Mouse (Mus musculus) forebrain, embryonic 12.5 days (tissue): Measurements from ENCODE around the gene Shh. TPM values are rescaled to one million over a fixed set of nuclear protein-coding genes. Genes with fewer than 3 reads are reported as not detected.

Experiments
- ATAC-seq: fragments of 200-750 bp; cut with Nextera tagmentation; 2 replicates; pipeline ENCODE4 v1.8.0; 2017; ENCODE audit warnings: moderate TSS enrichment; ENCODE audit not compliant: low FRiP score
- H3K27ac ChIP-seq: fragments of 300-500 bp; sonication (generic); 2 replicates; pipeline ENCODE4 v1.5.1; 2016; ENCODE audit warnings: mild to moderate bottlenecking
- H3K27me3 ChIP-seq: fragments of 300-500 bp; sonication (generic); 2 replicates; pipeline ENCODE4 v1.6.1; 2016; ENCODE audit warnings: mild to moderate bottlenecking
- H3K36me3 ChIP-seq: fragments of 300-500 bp; sonication (generic); replicated peaks from 2 replicates; pipeline ENCODE4 v1.6.1; 2016; ENCODE audit warnings: mild to moderate bottlenecking
- H3K4me1 ChIP-seq: fragments of 300-500 bp; sonication (generic); 2 replicates; pipeline ENCODE4 v1.6.1; 2016
- H3K4me2 ChIP-seq: fragments of 300-500 bp; sonication (generic); 2 replicates; pipeline ENCODE4 v1.6.1; 2016; ENCODE audit warnings: mild to moderate bottlenecking, moderate library complexity
- H3K4me3 ChIP-seq: fragments of 300-500 bp; sonication (generic); replicated peaks from 2 replicates; pipeline ENCODE4 v1.5.1; 2016; ENCODE audit warnings: mild to moderate bottlenecking
- H3K9ac ChIP-seq: fragments of 300-500 bp; sonication (generic); 2 replicates; pipeline ENCODE4 v1.6.1; 2016; ENCODE audit warnings: mild to moderate bottlenecking
- H3K9me3 ChIP-seq: fragments of 300-500 bp; sonication (generic); 2 replicates; pipeline ENCODE4 v1.6.1; 2016
- WGBS: fragments of 180-500 bp; shearing (Covaris S2); methylation state at CpG from one replicate; pipeline ENCODE4 v1.1.7; 2016; 5-methylcytosine and 5-hydroxymethylcytosine counted together
- polyA plus RNA-seq: library from polyadenylated mRNA; unstranded; fragments of >200 nt; fragmentation: Nextera tagmentation; extraction: Ambion mirVana; gene quantifications from 2 replicates; pipeline ENCODE4 v1.2.1, GENCODE M21; 2016

Gene Shh
- polyA plus RNA-seq, 1 experiment from 2014 or later = 2.7 TPM

DNA sequence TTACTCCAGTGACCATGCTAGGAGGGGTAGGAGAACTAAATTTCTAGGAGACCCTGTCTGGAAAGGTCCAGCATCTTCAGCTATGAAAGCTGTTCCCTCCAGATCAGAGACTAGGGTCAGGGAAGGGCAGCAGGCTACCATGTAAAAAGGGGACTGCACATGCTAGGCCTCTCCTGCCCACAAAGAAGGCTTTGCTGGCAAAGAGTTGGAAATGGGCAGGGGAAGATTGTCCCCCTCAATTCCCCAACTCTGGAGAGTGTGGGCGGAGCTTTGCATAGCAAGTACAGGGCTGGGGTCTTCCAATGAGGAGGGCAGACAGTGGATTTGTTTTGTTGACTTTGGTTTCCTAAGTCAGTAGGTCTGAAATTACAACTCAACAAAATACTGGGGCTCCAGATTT, 10.7 kb downstream of the Shh start:
- 68% methylated on average over 1 of the region's 1 CpGs for WGBS
- Histone ChIP-seq H3K9me3 (no peaks in the 10 kb centered on the region), H3K4me3 (no peak overlapping the region), H3K9ac (no peak overlapping the region), H3K27me3 (peaks cover 70% of the 10 kb centered on the region), H3K4me2 (no peak overlapping the region), H3K4me1 (peaks cover 43% of the 10 kb centered on the region), H3K36me3 (no peaks in the 10 kb centered on the region), H3K27ac (no peak overlapping the region)
- ATAC-seq = no peak

DNA sequence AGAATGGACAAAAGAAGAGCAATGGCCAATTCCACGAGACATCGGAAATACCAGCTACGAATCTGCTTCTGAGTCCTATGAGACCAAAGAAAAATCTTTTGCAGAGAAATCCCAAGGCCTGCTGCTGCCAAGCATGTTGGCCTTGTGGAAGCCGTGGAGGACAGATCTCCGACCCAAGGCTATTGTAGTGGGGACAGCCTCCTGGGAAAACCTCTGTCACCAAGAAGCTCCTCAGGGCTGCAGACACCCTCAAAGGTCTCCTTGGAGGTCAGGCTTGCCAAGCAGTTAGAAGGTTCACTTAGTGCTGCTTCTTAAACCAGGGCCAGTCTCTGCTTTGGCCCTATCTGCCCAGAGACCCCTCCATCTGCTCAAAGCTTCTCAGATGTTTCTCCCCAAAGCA, 11.3 kb downstream of the Shh start:
- no peaks in the 10 kb centered on the region for H3K36me3 ChIP-seq
- H3K9me3 ChIP-seq = no peaks in the 10 kb centered on the region
- no peak overlapping the region for H3K27ac ChIP-seq
- peaks cover 64% of the 10 kb centered on the region for H3K27me3 ChIP-seq
- H3K9ac ChIP-seq = no peak overlapping the region
- H3K4me2 ChIP-seq = no peak overlapping the region
- H3K4me3 ChIP-seq = no peak overlapping the region
- ATAC-seq = no peak
- WGBS = 86% methylated on average over 5 of the region's 5 CpGs
- H3K4me1 ChIP-seq = peaks cover 38% of the 10 kb centered on the region

- Histone ChIP-seq H3K4me3 (no peak overlapping the region), H3K27ac (no peak overlapping the region), H3K36me3 (no peaks in the 10 kb centered on the region), H3K9me3 (no peaks in the 10 kb centered on the region), H3K4me1 (peaks cover 27% of the 10 kb centered on the region), H3K27me3 (peaks cover 52% of the 10 kb centered on the region), H3K9ac (no peak overlapping the region), H3K4me2 (no peak overlapping the region)
- 96% methylated on average over 6 of the region's 6 CpGs for WGBS
- no peak for ATAC-seq
These were observed 12.5 kb downstream of the Shh start for GRCm38 (mm10) chr5:28454546-28454945.

DNA sequence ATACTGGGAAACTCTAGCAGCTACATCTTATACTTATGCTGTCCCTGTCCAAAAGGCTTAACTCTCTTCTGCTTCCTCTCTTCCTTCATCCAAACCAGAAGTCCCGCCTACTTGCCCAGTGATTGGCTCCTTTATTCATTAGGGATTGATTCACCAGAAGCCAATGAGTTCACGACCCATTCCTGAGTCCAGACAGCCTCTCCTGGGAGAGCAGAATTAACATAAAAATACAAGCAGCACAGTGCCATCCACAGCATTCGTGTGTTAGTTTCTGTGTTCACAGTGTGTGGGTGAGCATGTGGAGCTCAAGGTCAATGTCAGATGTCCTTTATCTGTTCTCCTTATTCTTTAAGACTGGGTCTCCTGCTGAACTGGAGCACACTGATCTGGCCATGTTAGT, 13.5 kb downstream of the Shh start:
- Histone ChIP-seq H3K27ac (no peak overlapping the region), H3K9me3 (no peaks in the 10 kb centered on the region), H3K4me2 (no peak overlapping the region), H3K9ac (no peak overlapping the region), H3K4me1 (peaks cover 16% of the 10 kb centered on the region), H3K36me3 (no peaks in the 10 kb centered on the region), H3K4me3 (no peak overlapping the region), H3K27me3 (peaks cover 42% of the 10 kb centered on the region)
- ATAC-seq = no peak
- 19% methylated on average over 3 of the region's 3 CpGs for WGBS

DNA sequence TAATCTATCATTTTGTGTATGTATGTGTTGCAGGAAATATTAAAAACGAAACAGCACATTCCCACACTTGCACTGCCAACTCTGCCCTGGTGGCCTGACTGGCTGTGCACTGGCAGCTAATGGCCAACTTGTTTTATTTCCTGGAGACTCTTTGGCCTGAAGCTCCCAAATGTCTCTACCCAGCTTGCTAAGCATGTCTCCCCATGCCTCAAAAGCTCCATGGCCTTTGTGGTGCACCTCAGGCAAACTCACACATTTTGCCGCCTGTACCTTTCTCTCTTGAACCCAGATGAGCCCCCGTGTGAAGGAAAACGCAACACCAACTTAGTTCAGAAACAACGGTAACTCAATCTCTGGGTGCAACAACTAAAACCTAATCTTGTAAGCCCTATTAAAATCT, 14.0 kb downstream of the Shh start:
- peaks cover 37% of the 10 kb centered on the region for H3K27me3 ChIP-seq
- 80% methylated on average over 5 of the region's 5 CpGs for WGBS
- no peak for ATAC-seq

DNA sequence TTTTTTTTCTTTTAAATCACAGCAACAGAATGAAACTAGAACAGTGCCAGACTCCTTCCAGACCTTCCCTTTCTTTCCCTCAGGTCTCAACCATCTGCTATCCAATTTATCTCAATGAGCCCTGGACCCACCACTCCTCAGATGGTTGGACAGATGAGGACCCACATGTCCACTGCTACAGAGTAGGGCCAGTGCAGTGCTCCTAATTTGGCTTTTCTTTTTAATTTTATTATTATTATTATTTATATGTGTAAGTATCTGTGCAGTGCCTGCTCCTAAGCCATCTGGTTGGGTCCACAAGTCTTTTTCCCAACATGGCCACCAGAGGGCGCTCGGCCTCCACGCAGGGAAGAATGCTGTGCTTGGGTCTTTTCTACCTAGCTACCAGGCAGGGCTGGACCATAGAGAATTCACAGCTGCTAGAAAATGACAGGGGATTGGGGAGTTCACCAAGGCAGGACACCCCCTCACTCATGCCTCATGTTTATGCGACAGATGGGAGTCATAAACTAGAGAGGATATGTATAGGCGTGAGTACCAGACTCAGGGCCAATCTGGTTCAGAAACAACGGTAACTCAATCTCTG, 15.9 kb downstream of the Shh start:
- WGBS = 36% methylated on average over 6 of the region's 6 CpGs
- Histone ChIP-seq H3K27ac (no peak overlapping the region), H3K9ac (no peak overlapping the region), H3K4me2 (no peak overlapping the region), H3K9me3 (no peaks in the 10 kb centered on the region), H3K4me1 (peaks cover 7% of the 10 kb centered on the region; the same call in 1 of the 2 replicates), H3K36me3 (no peaks in the 10 kb centered on the region), H3K27me3 (peaks cover 22% of the 10 kb centered on the region), H3K4me3 (no peak overlapping the region)
- ATAC-seq = peak; percentile 85

More for the DNA sequence above, 14.0 kb downstream of the Shh start:
- H3K4me1 ChIP-seq = peaks cover 12% of the 10 kb centered on the region
- no peak overlapping the region for H3K9ac ChIP-seq
- no peaks in the 10 kb centered on the region for H3K36me3 ChIP-seq
- H3K27ac ChIP-seq = no peak overlapping the region
- H3K4me3 ChIP-seq = no peak overlapping the region
- no peak overlapping the region for H3K4me2 ChIP-seq
- H3K9me3 ChIP-seq = no peaks in the 10 kb centered on the region

DNA sequence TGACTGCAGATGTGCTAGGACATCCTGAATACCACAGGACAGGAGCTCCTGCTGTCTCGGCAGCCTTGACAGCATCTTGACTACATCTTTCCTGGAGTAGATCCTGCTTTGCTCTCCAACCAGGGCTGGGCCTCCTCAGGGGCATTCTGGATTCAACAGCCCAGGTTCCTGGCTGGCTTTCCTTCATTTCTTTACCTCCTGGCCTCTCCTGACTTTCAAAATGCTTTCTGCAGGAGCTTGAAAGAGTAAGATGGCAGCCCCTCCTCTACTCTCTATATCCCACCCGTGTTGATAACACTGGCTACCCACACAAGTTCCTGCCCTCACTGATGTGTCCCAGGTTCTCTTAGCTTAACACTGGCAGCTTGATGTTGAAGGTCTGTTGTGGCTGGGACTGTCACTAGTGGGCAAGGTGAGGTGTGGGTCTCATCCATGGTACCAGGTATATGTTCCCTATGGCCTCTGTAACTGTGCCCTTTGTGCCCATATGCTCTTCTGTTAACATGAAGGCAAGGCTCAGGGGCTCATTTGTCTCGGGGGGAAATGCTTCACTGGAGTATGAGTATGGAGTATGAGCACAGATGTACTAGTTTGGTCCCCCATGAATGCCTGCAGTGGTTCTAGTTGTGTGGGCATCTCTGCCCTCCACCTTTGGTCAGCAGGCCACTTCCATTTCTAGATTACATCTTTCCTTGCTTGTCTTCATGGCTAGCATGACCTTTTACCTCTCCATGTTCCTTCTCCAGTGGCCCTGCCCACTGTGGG, 16.7 kb downstream of the Shh start:
- H3K27ac ChIP-seq = no peak overlapping the region
- WGBS = 65% methylated on average over 3 of the region's 3 CpGs
- no peak for ATAC-seq
- no peaks in the 10 kb centered on the region for H3K36me3 ChIP-seq
- H3K4me1 ChIP-seq = peaks cover 7% of the 10 kb centered on the region; the same call in 1 of the 2 replicates
- no peak overlapping the region for H3K4me3 ChIP-seq
- H3K9me3 ChIP-seq = no peaks in the 10 kb centered on the region
- H3K9ac ChIP-seq = no peak overlapping the region
- H3K27me3 ChIP-seq = peaks cover 14% of the 10 kb centered on the region
- H3K4me2 ChIP-seq = no peak overlapping the region

- Histone ChIP-seq H3K9me3 (no peaks in the 10 kb centered on the region), H3K9ac (no peak overlapping the region), H3K4me1 (no peaks in the 10 kb centered on the region), H3K4me2 (no peak overlapping the region), H3K27ac (no peak overlapping the region), H3K4me3 (no peak overlapping the region), H3K36me3 (no peaks in the 10 kb centered on the region), H3K27me3 (no peaks in the 10 kb centered on the region)
- ATAC-seq = no peak
- 90% methylated on average over 9 of the region's 9 CpGs for WGBS
These were observed 41.1 kb downstream of the Shh start for GRCm38 (mm10) chr5:28425926-28426325.

- Histone ChIP-seq H3K9ac (no peak overlapping the region), H3K27ac (no peak overlapping the region), H3K27me3 (no peaks in the 10 kb centered on the region), H3K4me1 (no peaks in the 10 kb centered on the region), H3K4me3 (no peak overlapping the region), H3K4me2 (no peak overlapping the region), H3K9me3 (no peaks in the 10 kb centered on the region), H3K36me3 (peaks cover 19% of the 10 kb centered on the region)
- WGBS = 81% methylated on average over 4 of the region's 4 CpGs
- ATAC-seq = no peak
These were observed 43.3 kb downstream of the Shh start for GRCm38 (mm10) chr5:28423781-28424180.

- Histone ChIP-seq H3K27ac (no peak overlapping the region), H3K4me2 (no peak overlapping the region), H3K27me3 (no peaks in the 10 kb centered on the region), H3K4me1 (no peaks in the 10 kb centered on the region), H3K9ac (no peak overlapping the region), H3K9me3 (no peaks in the 10 kb centered on the region), H3K36me3 (peaks cover 54% of the 10 kb centered on the region), H3K4me3 (no peak overlapping the region)
- WGBS = 91% methylated on average over 12 of the region's 12 CpGs
- no peak for ATAC-seq
These were observed 47.3 kb downstream of the Shh start for GRCm38 (mm10) chr5:28419640-28420265.

DNA sequence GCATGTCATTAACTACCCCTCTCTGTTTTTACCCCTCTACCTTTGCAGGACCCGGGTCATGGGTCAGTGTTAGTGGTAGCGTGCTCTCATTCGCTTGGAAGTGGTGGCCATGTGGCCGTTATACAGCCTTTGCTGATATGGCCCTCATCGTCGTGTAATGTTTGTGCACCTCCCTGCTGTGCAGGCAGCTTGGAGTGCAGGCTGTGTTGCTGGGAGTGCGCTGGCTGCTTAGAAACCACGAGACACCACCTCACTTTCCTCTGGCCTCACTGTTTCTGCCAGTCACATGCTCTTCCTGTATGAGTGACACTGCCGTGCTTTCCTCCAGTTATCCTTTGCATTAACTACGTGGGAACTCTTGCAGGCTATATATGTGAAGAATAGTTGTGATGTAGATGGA, 48.3 kb downstream of the Shh start:
- Histone ChIP-seq H3K9ac (no peak overlapping the region), H3K9me3 (no peaks in the 10 kb centered on the region), H3K4me2 (no peak overlapping the region), H3K4me1 (no peaks in the 10 kb centered on the region), H3K27me3 (no peaks in the 10 kb centered on the region), H3K36me3 (peaks cover 65% of the 10 kb centered on the region), H3K27ac (no peak overlapping the region), H3K4me3 (no peak overlapping the region)
- WGBS = 91% methylated on average over 10 of the region's 10 CpGs
- ATAC-seq = no peak

DNA sequence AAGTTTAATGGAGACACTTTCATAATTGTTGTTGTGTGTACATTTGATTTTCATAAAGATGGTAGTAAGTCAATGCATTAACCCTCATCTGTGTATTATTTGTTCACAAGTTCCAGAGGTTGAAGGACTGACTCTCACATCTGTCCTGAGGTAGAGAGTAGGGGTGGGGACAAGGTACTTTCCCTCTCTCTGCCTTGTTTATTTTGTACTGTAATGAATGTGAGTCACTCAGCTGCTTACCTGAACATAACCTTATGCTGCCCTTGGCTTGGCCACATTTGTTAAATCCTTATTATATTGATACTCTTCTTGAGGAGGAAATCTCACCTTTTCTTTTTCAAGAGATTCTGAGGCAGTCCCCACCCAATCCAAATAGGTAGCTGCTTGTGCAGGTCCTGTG, 51.0 kb downstream of the Shh start:
- Histone ChIP-seq H3K27ac (no peak overlapping the region), H3K4me3 (no peak overlapping the region), H3K4me1 (no peaks in the 10 kb centered on the region), H3K4me2 (no peak overlapping the region), H3K27me3 (no peaks in the 10 kb centered on the region), H3K9me3 (no peaks in the 10 kb centered on the region), H3K9ac (no peak overlapping the region), H3K36me3 (peaks cover 92% of the 10 kb centered on the region)
- no peak for ATAC-seq

DNA sequence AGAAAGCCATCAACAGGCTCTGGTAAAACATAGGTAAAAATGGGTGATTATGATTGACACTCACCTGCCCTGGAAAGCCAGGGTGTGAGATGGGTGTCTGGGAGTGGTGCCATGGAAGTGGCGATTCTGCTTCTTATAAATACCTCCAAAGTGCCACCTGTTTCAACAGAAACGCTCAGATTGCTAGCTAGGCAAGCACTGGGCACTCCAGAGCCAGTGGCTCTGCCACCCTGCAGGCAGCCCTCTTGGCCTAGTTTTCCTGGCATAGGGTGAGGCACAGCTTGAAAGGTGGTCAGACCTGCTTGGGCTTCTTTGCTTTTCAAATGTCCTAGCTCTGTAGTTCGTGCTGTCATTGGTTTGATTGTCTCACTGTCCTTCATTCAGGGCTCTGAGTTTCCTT, 53.0 kb downstream of the Shh start:
- no peak overlapping the region for H3K4me3 ChIP-seq
- no peak overlapping the region for H3K4me2 ChIP-seq
- ATAC-seq = no peak
- no peak overlapping the region for H3K9ac ChIP-seq
- no peaks in the 10 kb centered on the region for H3K9me3 ChIP-seq
- WGBS = 96% methylated on average over 3 of the region's 3 CpGs
- H3K36me3 ChIP-seq = peaks cover 94% of the 10 kb centered on the region
- no peaks in the 10 kb centered on the region for H3K4me1 ChIP-seq
- no peaks in the 10 kb centered on the region for H3K27me3 ChIP-seq
- H3K27ac ChIP-seq = no peak overlapping the region
